Mouse (Mus musculus) small intestine, adult 2 months (tissue): ENCODE results near the gene Whrn.

Source experiments
- CTCF ChIP-seq: fragments of 200-500 bp; IDR thresholded peaks from 2 replicates; pipeline ENCODE4 v1.5.1; 2012; ENCODE audit warnings: low read depth, mild to moderate bottlenecking, control low read depth, inconsistent platforms, low read length, moderate library complexity, mixed read lengths; ENCODE audit not compliant: insufficient replicate concordance, insufficient read length; ENCODE audit errors: extremely low read depth
- POLR2A ChIP-seq: fragments of 200-500 bp; IDR thresholded peaks from 2 replicates; pipeline ENCODE4 v1.6.1; 2012; ENCODE audit warnings: low read depth, mild to moderate bottlenecking, control low read depth, inconsistent platforms, low read length, moderate library complexity

GRCm38 (mm10) chr4:63508232-63508631 is 12.4 kb upstream of the Whrn start:
- peak; percentile 82; the same call in 1 of the 2 replicates for TF ChIP-seq CTCF
- no peak for TF ChIP-seq POLR2A
